8 mouse cellular contexts compared by ENCODE assay signal in the genomic region with DNA sequence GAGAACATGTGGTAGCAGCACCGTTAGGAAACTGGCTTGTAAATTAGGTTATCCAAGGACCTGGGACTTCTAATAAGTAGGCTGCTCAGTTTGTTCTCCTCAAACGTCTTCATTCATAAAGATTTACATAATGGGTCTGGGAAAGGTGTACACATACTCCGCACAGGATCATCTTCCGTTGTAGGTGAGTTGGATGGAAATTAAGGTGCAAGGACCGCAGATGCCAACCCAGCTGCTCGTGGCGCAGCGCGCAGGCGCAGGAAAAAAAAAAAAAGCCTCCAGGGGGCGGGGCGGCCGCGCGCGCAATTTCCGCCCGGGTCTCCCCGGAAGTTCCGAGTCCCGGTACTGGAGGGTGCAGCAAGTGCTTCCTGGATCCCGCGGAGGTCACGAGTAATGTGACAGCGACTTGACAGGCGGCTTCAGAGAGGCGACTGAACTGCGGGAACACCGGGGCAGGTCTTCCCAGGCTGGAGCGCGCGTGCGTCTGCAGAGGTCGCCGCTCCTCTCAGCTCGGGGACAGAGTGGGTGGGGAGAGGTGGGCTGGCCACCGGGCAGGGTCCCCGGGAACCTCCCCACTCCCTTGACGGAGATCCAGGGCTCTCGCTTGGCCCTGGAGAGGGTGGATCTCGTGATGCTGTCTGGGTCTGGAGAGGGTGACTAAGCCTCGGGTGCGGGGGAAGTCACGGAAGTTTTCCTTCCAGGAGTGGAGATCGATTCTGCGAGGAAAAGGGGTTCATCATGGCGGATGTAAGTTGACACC. TPM values are rescaled to one million over a fixed set of nuclear protein-coding genes. Genes with fewer than 3 reads are reported as not detected.
DNase-seq lines count a peak whose midpoint lies in the region; ATAC-seq lines count a peak whose summit lies in the region.

TSS of gene Lamtor3 (plus strand) at position 335 of the 760 bp plus-strand sequence.

- H3K27me3 ChIP-seq in hindbrain, embryonic 12.5 days, result no peaks in the 10 kb centered on the region

- no peaks in the 10 kb centered on the region for H3K9me3 ChIP-seq in hindbrain, embryonic 12.5 days (replicated peaks)

- peaks cover 18% of the 10 kb centered on the region for H3K4me1 ChIP-seq in hindbrain, embryonic 12.5 days

- peak; percentile 93 for DNase-seq in Muller cell, postnatal 12 days (ENCODE audit: inconsistent ontology term)
- DNase-seq in cerebellum, adult 9-11 months, result peak; percentile 90
- peak; percentile 76 to 83 for DNase-seq in frontal cortex, postnatal 10 days (ENCODE audit: low spot score in 2 of 2)
- peak; percentile 81 to 91 for DNase-seq in layer of hippocampus, postnatal 14 days (ENCODE audit: low spot score in 2 of 2)
- peak; percentile 88 for DNase-seq in lung, postnatal 14 days
- DNase-seq in retina, adult 2 months (ENCODE audit: low read depth, low spot score), result peak; percentile 82
- DNase-seq in thymus, postnatal 36 days, result peak; percentile 86 to 88

- peak; percentile 94 for ATAC-seq in hindbrain, embryonic 12.5 days (ENCODE audit: low FRiP score)

- H3K9ac ChIP-seq in hindbrain, embryonic 12.5 days, result peak within 1 kb of the TSS; percentile 79

- peaks cover 12% of the 10 kb centered on the region; the same call in 1 of the 2 replicates for H3K36me3 ChIP-seq in hindbrain, embryonic 12.5 days

- H3K4me2 ChIP-seq in hindbrain, embryonic 12.5 days (replicated peaks), result peak within 1 kb of the TSS; percentile 86

- peak within 1 kb of the TSS; percentile 71 for H3K4me3 ChIP-seq in hindbrain, embryonic 12.5 days

- WGBS in hindbrain, embryonic 12.5 days, result under 1% methylated on average over 47 of the region's 47 CpGs

- peak within 1 kb of the TSS; percentile 87 for H3K27ac ChIP-seq in hindbrain, embryonic 12.5 days

RNA-seq across cellular contexts. Expression of gene Lamtor3, which starts in this region (rescaled TPM):
- 97.6 and 98.1 TPM in 2 replicates for polyA plus RNA-seq in hindbrain, embryonic 12.5 days (2016; fragmentation: Nextera tagmentation; extraction: Ambion mirVana)
- 10 to 100 TPM; 62.9 to 65.8 TPM for total RNA-seq in layer of hippocampus, postnatal 14 days (2021)

Comparison
In these comparisons a context has a peak if more than half of its experiments do, and no peak if none do; other contexts are left out.
1. Peak in every context shown above with its lines: DNase-seq, ATAC-seq, H3K4me3 ChIP-seq and H3K27ac ChIP-seq.